ENCODE assay signal across 29 mouse cellular contexts in genomic region chr14:23922755-23923154, GRCm38 (mm10).
A peak's percentile ranks its signal among the peaks of the same experiment; 100 is the strongest.
DNase-seq lines count a peak whose midpoint lies in the region; ATAC-seq lines count a peak whose summit lies in the region.
"Had no signal": no experiment of that assay in that cellular context is flagged by ENCODE, and none has a peak within 500 bp of the region (broad histone marks: within the 10 kb centered on the region; RNA-seq: fewer than 3 reads in every experiment).

No protein-coding gene starts in this region.

- H3K27ac ChIP-seq in hindbrain, embryonic 13.5 days: 0 out of 2 replicates have a peak overlapping the region, but pooled peaks have one; percentile 30
- no peak overlapping the region for H3K27ac ChIP-seq in hindbrain, embryonic 11.5 days (ENCODE audit: low read depth, low read length)
- H3K27ac ChIP-seq in midbrain, embryonic 14.5 days (replicated peaks; ENCODE audit: low read depth, low read length): peak overlapping the region; percentile 32; the same call in 1 of the 2 replicates
- H3K27ac ChIP-seq in midbrain, embryonic 10.5 days (replicated peaks): no peak overlapping the region
- H3K27ac ChIP-seq in hindbrain, embryonic 16.5 days (ENCODE audit: low read depth, low read length): 0 out of 2 replicates have a peak overlapping the region, but pooled peaks have one; percentile 20
- H3K27ac ChIP-seq: embryonic facial prominence, embryonic 10.5 days; embryonic facial prominence, embryonic 15.5 days; forebrain, embryonic 12.5 days; heart, embryonic 13.5 days; kidney, postnatal 0 days; limb, embryonic 13.5 days; lung, embryonic 15.5 days; midbrain, embryonic 12.5 days; neural tube, embryonic 13.5 days had no signal

- no peaks in the 10 kb centered on the region; the same call in 1 of the 2 replicates for H3K9me3 ChIP-seq in hindbrain, embryonic 13.5 days
- no peaks in the 10 kb centered on the region for H3K9me3 ChIP-seq in hindbrain, embryonic 11.5 days (ENCODE audit: control insufficient read depth, low read length)
- no peaks in the 10 kb centered on the region for H3K9me3 ChIP-seq in midbrain, embryonic 14.5 days (ENCODE audit: control insufficient read depth, low read length)
- H3K9me3 ChIP-seq in midbrain, embryonic 10.5 days (replicated peaks): no peaks in the 10 kb centered on the region
- no peaks in the 10 kb centered on the region for H3K9me3 ChIP-seq in hindbrain, embryonic 16.5 days (ENCODE audit: control insufficient read depth, low read length)
- H3K9me3 ChIP-seq: embryonic facial prominence, embryonic 10.5 days; embryonic facial prominence, embryonic 15.5 days; forebrain, embryonic 12.5 days; heart, embryonic 13.5 days; limb, embryonic 13.5 days; lung, embryonic 15.5 days; midbrain, embryonic 12.5 days; neural tube, embryonic 13.5 days had no signal

- ATAC-seq in hindbrain, embryonic 13.5 days (ENCODE audit: low FRiP score): no peak
- ATAC-seq in hindbrain, embryonic 11.5 days (ENCODE audit: low FRiP score): no peak
- no peak for ATAC-seq in midbrain, embryonic 14.5 days (ENCODE audit: low FRiP score, low TSS enrichment)
- peak; percentile 60; the same call in 1 of the 2 replicates for ATAC-seq in hindbrain, embryonic 16.5 days
- ATAC-seq: activated CD4-positive, CD25-positive, alpha-beta regulatory T cell, adult 4 months; intestine, embryonic 16.5 days had no signal

- WGBS in hindbrain, embryonic 13.5 days: 89% methylated on average over 3 of the region's 3 CpGs
- 93% methylated on average over 3 of the region's 3 CpGs for WGBS in hindbrain, embryonic 11.5 days
- 83% methylated on average over 3 of the region's 3 CpGs for WGBS in midbrain, embryonic 14.5 days
- WGBS in midbrain, embryonic 10.5 days: 89% methylated on average over 3 of the region's 3 CpGs
- 57% methylated on average over 3 of the region's 3 CpGs for WGBS in hindbrain, embryonic 16.5 days

- no peaks in the 10 kb centered on the region; the same call in 1 of the 2 replicates for H3K4me1 ChIP-seq in hindbrain, embryonic 13.5 days (replicated peaks)
- H3K4me1 ChIP-seq in hindbrain, embryonic 11.5 days (replicated peaks; ENCODE audit: control insufficient read depth, insufficient read depth, low read length): no peaks in the 10 kb centered on the region
- H3K4me1 ChIP-seq in midbrain, embryonic 14.5 days (ENCODE audit: control insufficient read depth, insufficient read depth, low read length): no peaks in the 10 kb centered on the region
- no peaks in the 10 kb centered on the region for H3K4me1 ChIP-seq in midbrain, embryonic 10.5 days
- peaks cover 6% of the 10 kb centered on the region for H3K4me1 ChIP-seq in hindbrain, embryonic 16.5 days (ENCODE audit: control insufficient read depth, insufficient read depth, low read depth, low read length)
- H3K4me1 ChIP-seq: embryonic facial prominence, embryonic 10.5 days; embryonic facial prominence, embryonic 15.5 days; forebrain, embryonic 12.5 days; heart, embryonic 13.5 days; limb, embryonic 13.5 days; lung, embryonic 15.5 days; midbrain, embryonic 12.5 days; neural tube, embryonic 13.5 days had no signal

- H3K36me3 ChIP-seq in hindbrain, embryonic 13.5 days: no peaks in the 10 kb centered on the region
- no peaks in the 10 kb centered on the region for H3K36me3 ChIP-seq in hindbrain, embryonic 11.5 days (ENCODE audit: control insufficient read depth, insufficient read depth, low read length)
- H3K36me3 ChIP-seq in midbrain, embryonic 14.5 days (ENCODE audit: control insufficient read depth, insufficient read depth, low read length): no peaks in the 10 kb centered on the region
- H3K36me3 ChIP-seq in midbrain, embryonic 10.5 days: no peaks in the 10 kb centered on the region
- H3K36me3 ChIP-seq in hindbrain, embryonic 16.5 days (ENCODE audit: control insufficient read depth, insufficient read depth, low read length): no peaks in the 10 kb centered on the region
- H3K36me3 ChIP-seq: embryonic facial prominence, embryonic 10.5 days; embryonic facial prominence, embryonic 15.5 days; forebrain, embryonic 12.5 days; heart, embryonic 13.5 days; limb, embryonic 13.5 days; lung, embryonic 15.5 days; midbrain, embryonic 12.5 days; neural tube, embryonic 13.5 days had no signal

- no peak overlapping the region for H3K4me3 ChIP-seq in hindbrain, embryonic 13.5 days
- H3K4me3 ChIP-seq in hindbrain, embryonic 11.5 days (ENCODE audit: low read depth, low read length): no peak overlapping the region
- no peak overlapping the region for H3K4me3 ChIP-seq in midbrain, embryonic 14.5 days (replicated peaks; ENCODE audit: low read depth, low read length)
- no peak overlapping the region for H3K4me3 ChIP-seq in midbrain, embryonic 10.5 days
- no peak overlapping the region for H3K4me3 ChIP-seq in hindbrain, embryonic 16.5 days (ENCODE audit: low read length)
- H3K4me3 ChIP-seq: embryonic facial prominence, embryonic 10.5 days; embryonic facial prominence, embryonic 15.5 days; forebrain, embryonic 12.5 days; heart, embryonic 13.5 days; limb, embryonic 13.5 days; lung, embryonic 15.5 days; midbrain, embryonic 12.5 days; myocyte; neural tube, embryonic 13.5 days had no signal

- H3K4me2 ChIP-seq in hindbrain, embryonic 13.5 days: no peak overlapping the region
- no peak overlapping the region for H3K4me2 ChIP-seq in hindbrain, embryonic 11.5 days (replicated peaks; ENCODE audit: low read depth, low read length)
- H3K4me2 ChIP-seq in midbrain, embryonic 14.5 days (ENCODE audit: low read length): no peak overlapping the region
- H3K4me2 ChIP-seq in hindbrain, embryonic 16.5 days (ENCODE audit: low read length): no peak overlapping the region
- H3K4me2 ChIP-seq: embryonic facial prominence, embryonic 15.5 days; forebrain, embryonic 12.5 days; heart, embryonic 13.5 days; limb, embryonic 13.5 days; liver, embryonic 11.5 days; lung, embryonic 15.5 days; midbrain, embryonic 12.5 days; neural tube, embryonic 13.5 days had no signal

- H3K27me3 ChIP-seq in hindbrain, embryonic 13.5 days: no peaks in the 10 kb centered on the region
- no peaks in the 10 kb centered on the region for H3K27me3 ChIP-seq in hindbrain, embryonic 11.5 days (ENCODE audit: control insufficient read depth, insufficient read depth, low read length)
- no peaks in the 10 kb centered on the region for H3K27me3 ChIP-seq in midbrain, embryonic 14.5 days (ENCODE audit: control insufficient read depth, insufficient read depth, low read length)
- H3K27me3 ChIP-seq in midbrain, embryonic 10.5 days (ENCODE audit: low read depth, poor library complexity, severe bottlenecking): no peaks in the 10 kb centered on the region
- no peaks in the 10 kb centered on the region for H3K27me3 ChIP-seq in hindbrain, embryonic 16.5 days (replicated peaks; ENCODE audit: control insufficient read depth, insufficient read depth, low read length)
- H3K27me3 ChIP-seq: CH12.LX; embryonic facial prominence, embryonic 15.5 days; forebrain, embryonic 12.5 days; heart, embryonic 13.5 days; limb, embryonic 13.5 days; lung, embryonic 15.5 days; midbrain, embryonic 12.5 days; neural tube, embryonic 13.5 days had no signal

- H3K9ac ChIP-seq in hindbrain, embryonic 13.5 days: no peak overlapping the region
- no peak overlapping the region for H3K9ac ChIP-seq in hindbrain, embryonic 11.5 days (ENCODE audit: low read depth, low read length)
- no peak overlapping the region for H3K9ac ChIP-seq in midbrain, embryonic 14.5 days (replicated peaks; ENCODE audit: low read length)
- H3K9ac ChIP-seq in hindbrain, embryonic 16.5 days (ENCODE audit: low read depth, low read length): no peak overlapping the region
- H3K9ac ChIP-seq: embryonic facial prominence, embryonic 15.5 days; forebrain, embryonic 12.5 days; heart, embryonic 13.5 days; limb, embryonic 13.5 days; lung, embryonic 15.5 days; midbrain, embryonic 12.5 days; neural tube, embryonic 13.5 days had no signal

- DNase-seq in cerebellum, postnatal 10 days: peak; percentile 40 to 56
- DNase-seq in cerebellum, adult 8-10 months: no peak
- DNase-seq in hindbrain, embryonic 11.5 days (ENCODE audit: low spot score): no peak
- peak; percentile 12 for DNase-seq in midbrain, embryonic 14.5 days
- no peak for DNase-seq in midbrain, embryonic 10.5 days (ENCODE audit: low spot score)
- no peak for DNase-seq in adrenal gland, postnatal 25 days
- DNase-seq: adrenal gland, adult 2 months; cerebellum, adult 11 months; cerebellum, adult 9-11 months; heart, postnatal 10 days; kidney, adult 8-10 months; kidney, postnatal 4 days; layer of hippocampus, postnatal 36 days had no signal

Comparison
In these comparisons a context has a peak if more than half of its experiments do, and no peak if none do; other contexts are left out.
1. DNase-seq: peak in cerebellum, postnatal 10 days (2 of 2) and midbrain, embryonic 14.5 days (single experiment); none in cerebellum, adult 8-10 months (single experiment), hindbrain, embryonic 11.5 days (single experiment), midbrain, embryonic 10.5 days (single experiment) and adrenal gland, postnatal 25 days (single experiment).
2. H3K27ac ChIP-seq: peak in hindbrain, embryonic 13.5 days (single experiment), midbrain, embryonic 14.5 days (single experiment) and hindbrain, embryonic 16.5 days (single experiment); none in hindbrain, embryonic 11.5 days (single experiment) and midbrain, embryonic 10.5 days (single experiment).